Mouse (Mus musculus): ENCODE results near the gene Zfp36.

The Zfp36 gene

DNA sequence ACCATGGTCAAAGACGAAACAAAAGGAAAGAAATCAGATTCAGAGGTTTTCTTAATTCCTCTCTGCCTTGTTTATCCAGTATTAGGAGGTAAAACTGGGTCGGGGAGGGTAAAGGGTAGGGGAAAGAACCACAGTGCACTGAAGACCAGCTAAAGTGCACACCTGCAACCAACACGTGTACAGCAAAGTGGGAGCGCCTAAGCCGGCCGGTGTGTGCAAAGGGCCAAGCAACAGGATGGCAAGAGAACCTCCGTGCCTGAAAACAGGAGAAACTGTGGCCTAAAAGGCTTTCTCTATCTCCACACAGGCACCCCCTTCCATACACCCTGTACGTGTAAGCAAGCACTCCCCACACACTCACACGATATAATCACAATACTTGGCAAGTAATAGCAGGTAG is 5.1 kb upstream of the Zfp36 start:
- CTCF ChIA-PET = interaction anchor here (1.0 to 2.2 kb wide), 2 partner anchors 11 to 53 kb away, joined by 4 to 14 read pairs; no protein-coding TSS in a partner anchor

DNA sequence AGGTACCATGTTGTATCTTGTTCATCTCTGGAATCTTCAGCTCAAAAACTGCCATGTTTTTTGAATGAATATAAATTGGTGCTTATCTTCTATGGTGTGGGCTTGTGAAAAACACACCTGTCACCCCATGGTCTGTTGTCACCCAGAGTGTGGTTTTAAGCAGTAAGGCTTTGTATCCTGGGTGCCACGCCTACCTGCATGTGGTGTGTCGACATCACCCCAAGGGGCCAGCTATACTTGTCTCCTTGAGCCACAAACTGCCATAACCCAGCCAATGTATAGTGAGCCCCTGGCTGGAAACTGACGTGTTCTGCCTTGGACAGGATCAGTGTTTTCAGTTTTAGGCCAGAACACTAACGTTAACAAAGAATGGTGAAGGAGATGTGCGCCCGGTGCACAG is 4.1 kb upstream of the Zfp36 start:
- CTCF ChIA-PET = interaction anchor here (0.6 to 2.2 kb wide), 2 partner anchors 10 to 324 kb away, joined by 3 to 14 read pairs; no protein-coding TSS in a partner anchor

DNA sequence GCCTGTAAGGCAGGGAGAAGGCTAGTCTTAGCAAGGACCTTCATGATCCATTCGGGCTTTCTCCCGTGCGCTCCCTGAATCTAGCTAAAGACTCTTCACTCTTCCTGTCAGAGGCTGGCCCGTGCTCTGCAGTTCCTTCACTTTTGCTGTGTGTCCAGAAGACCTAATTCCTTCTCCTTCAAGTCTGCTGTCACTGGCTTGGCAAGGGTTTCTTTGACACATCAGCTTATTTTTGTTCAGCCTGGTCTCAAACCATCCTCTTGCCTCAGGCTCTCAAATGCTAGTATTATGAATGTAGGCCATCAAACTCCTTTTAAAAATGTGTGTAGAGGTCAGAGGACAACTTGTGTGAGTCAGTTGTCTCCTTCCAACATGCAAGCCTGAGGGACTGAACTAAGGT is 3.6 kb upstream of the Zfp36 start:
- CTCF ChIA-PET = interaction anchor here (2.2 kb wide), 1 partner anchor 9 kb away, joined by 14 read pairs; no protein-coding TSS in a partner anchor

DNA sequence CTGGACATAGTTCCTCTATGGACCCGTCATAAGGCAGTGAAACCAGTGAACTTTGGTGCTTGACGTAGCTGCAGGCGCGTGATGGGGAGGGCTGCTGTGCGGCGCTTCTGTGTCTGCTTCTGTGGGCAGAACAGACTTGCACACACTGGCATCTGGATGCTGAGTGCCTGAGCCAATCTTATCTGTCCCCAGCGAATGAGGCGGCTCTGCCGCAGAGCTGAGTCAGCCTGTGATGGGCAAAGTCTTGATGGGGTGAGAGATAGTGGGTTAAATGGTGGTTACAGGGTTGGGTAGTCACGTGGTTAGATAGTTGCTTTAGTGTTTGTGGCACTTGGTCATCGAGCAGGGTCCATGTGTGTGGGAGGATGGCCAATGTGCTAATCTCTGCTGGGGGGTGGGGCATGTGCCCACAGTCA is 2.9 kb upstream of the Zfp36 start:
- CTCF ChIA-PET = interaction anchor here (0.6 to 2.2 kb wide), 3 partner anchors 9 to 58 kb away, joined by 3 to 14 read pairs (median 4); no protein-coding TSS in a partner anchor

DNA sequence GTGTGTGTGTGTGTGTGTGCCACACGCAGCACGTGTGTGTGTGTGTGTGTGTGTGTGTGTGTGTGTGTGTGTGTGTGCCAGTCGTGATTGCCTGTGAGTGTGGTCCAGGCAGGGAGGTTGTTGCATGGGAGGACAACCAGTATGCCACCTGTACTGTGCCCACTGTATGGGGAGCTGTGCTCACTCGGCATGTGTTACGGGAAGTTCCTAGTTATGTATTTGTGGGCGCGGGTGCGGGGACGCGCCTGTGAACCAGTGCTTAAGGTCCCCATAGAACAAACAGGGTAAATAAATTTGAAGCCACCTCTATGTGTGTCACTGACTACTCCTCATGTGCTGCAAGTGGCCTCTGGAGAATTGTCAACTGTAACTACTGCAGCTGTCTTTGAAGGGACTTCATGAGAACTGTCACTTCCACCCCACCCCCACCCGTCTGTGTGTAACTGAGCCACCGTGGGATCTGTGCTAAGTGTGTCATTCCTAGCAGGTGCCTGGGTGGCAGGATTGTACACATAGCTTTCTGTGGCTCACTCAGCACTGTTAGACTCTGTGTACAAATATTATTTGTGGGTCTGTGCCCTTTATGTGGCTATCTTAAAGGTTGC is 2.4 kb upstream of the Zfp36 start:
- CTCF ChIA-PET = interaction anchor here (0.6 to 0.9 kb wide), 3 partner anchors 11 to 59 kb away, joined by 3 to 4 read pairs (median 4); no protein-coding TSS in a partner anchor

DNA sequence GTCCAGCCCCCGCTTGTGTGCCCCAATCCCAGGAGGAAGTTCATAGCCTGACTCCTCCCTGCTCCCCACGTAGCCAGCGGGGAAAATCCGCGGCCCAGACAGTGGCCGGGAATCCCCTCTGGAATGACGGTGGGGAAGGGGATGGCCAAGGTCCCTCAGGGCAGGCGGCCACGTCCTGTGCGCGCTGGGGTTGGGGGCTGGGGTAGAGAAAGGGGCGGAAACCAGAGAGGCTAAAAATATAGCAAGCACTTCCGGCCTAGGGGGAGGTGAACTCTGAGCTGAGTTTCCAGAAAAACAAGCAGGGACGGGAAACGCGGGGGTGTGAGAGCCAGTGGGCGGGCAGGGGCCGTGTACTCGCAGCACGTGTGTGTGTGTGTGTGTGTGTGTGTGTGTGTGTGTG is 1.9 kb upstream of the Zfp36 start:
- CTCF ChIA-PET = interaction anchor here (0.9 kb wide), 1 partner anchor 12 kb away, joined by 4 read pairs; no protein-coding TSS in a partner anchor

DNA sequence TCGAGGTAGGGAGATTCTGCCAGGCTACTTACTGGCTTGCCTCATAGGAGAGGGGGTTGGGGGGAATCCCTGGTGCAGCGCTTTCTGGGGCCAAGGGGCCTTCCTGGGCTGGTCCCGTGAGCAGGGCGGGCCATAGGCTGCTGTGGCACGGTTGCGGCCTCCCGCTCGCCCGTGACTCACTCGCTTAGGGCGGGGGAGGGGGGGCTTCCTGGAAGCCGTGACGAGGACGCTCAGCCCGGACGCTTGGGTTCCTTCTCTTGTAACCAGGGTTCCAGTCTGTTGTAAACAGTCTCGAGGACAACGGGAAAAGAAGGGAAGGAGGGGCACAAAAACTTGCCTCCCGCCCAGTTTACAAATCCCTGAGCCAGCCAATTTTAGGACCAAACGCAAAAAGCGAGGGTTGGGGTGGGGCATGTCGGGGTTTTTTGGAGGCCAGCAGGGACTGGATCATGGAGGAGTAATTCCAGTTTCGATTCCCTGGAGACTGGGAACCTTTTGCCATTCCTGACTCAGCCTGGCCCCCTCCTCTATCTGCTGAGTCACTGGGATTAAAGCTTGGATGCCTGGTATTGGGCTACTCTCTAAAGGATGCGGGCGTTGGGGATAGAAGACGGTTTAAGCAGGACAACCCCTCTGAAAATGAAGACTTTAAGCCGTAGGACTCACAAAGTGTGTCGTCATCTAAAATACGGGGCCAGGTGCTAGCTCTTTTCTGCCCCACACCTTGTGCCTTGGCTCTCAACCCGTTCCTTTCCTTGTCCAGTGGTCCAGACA is 1.2 kb upstream of the Zfp36 start:
- CTCF ChIA-PET = no interaction called here

DNA sequence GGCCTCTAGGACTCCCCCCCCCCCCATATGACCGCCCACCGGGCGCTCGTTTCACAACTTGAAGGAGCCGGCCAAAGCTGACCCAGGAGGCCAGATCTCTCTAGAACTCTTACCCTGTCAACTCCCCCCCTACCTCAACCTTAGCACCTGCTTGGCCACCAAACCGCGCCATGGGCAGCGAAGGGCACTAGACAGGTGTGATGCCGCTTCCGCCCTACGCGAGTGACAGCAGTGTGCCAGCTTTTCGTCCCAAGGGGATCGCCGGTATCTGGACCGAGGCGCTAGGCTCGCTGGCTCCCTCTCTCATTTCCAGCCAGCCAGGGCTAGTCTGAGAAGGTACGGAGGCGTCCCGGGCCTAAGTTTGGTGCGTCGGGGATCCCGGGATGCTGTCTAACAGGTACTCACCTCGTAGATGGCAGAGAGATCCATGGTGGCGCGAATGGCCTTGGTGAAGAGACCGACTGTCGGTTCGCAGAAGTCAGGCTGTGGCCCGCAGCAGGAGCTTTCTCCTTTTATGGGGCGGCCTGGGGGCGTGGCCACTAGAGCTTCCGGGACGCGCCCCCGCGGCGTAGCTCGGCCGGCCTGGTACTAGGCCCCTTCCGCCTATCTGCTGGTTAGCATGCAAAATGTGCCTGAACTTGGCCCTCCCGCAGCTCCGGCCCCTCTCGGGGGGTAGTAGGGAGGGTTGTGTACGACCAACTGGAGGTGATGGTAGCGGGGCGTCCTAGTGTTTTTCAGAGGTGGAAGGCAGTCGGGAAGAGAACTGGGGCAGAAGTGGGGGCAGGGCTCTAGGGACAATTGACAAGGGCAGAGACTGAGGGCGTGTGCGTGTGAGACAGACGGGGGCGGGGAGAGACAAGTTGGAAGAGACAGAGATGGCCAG is 1.0 kb downstream of the Zfp36 start:
- CTCF ChIA-PET = interaction anchor here (1.1 kb wide), 1 partner anchor 13 kb away, joined by 10 read pairs; no protein-coding TSS in a partner anchor

DNA sequence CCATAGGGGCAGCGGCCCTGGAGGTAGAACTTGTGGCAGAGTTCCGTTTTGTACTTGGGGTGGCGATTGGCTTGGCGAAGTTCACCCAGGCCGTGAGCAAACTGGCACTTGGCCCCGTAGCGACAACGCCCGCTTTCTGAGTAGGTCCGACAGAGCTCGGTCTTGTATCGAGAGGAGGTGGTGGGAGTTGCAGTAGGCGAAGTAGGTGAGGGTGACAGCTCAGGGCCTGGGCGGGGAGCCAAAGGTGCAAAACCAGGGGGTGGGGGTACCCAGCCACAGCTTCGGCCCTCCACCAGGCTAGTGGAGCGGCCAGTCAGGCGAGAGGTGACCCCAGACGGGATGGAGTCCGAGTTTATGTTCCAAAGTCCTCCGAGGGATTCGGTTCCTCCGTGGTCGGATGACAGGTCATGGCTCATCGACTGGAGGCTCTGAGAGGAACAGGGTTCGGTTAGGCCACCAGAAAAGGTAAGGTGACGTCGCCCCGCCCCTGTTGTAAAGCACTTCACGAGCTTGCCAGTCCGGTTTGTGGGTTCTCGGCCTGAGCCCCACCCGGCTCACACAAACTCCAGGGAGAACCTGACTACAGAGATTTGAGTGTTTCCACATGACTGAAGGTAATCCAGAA is 1.9 kb downstream of the Zfp36 start:
- CTCF ChIA-PET = interaction anchor here (1.1 kb wide), 1 partner anchor 13 kb away, joined by 10 read pairs; no protein-coding TSS in a partner anchor

DNA sequence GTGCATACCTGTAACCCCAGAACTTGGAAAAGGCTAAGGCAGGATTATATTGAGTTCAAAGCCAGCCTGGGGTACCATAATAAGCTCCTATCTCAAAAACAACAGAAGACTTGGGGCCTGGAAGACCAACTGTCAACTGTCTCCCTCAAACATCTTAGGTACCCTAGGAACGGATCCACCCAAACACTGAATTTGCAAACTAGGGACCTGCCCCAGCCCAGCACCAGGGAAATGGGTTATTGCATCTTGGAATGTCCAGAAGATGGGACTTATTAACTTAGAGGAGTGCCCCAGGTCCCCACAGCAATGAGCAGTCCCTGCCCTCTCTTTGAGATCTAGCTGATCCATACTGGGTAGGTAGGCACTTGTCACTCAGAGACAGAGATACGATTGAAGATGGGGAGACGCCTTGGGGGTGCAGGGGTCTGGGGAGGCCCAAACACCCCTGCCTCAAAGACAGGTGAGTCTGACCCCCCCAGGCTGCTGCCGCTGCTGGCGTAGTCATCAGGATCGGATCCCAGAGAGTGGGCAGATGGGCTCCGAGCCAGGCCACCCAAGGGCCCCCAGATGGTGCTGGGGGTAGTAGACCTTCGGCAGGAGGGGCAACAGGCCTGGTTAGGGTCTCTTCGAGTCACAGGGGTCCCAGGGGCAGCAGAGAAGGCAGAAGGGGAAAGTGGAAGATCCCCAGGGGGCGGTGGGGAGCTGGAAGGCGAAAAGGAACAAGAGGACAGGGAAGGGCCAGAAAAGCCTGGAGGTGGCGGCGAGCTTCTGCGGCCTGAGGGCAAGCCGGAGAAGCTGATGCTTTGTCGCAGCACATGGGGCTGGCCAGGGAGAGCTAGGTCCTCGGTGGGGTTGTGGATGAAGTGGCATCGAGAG is 2.6 kb downstream of the Zfp36 start:
- CTCF ChIA-PET = no interaction called here

DNA sequence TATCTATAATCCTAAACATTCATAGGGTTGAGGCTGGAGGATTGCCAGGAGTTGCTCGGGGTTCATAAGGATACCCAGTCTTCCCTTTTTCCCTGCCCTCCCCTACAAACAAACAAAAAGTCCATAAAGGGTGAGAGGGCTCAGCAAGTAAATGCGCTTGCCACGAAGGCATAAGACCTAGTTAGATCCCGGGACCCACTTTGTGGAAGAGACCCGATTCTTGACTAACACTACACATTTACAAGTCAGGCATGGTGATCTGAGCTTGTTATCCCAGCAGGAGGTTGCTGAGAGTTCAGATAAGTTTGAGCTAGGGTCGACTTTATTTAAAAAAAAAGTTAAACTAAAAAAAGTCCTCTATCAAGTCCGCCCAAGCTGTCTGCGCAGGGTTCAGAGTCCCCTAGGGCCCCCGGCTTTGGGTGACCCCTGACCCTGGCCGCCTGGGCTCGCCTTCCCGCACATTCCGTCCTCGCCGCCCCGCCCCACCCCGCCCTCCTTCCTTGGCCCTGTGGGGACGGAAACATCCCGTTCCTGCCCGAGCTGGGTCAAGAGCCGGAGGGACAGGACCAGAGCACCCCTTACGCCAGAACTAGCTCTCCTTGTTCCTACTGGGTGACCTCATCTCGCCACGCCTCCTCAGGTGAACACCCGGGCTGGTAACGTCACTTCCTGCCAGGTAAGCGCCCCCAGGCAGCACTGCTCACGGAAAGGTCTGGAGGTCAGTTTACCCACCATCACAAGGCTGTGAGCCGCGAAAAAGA is 3.9 kb downstream of the Zfp36 start:
- CTCF ChIA-PET = interaction anchor here (0.6 to 1.0 kb wide), 3 partner anchors 10 to 35 kb away, joined by 3 to 8 read pairs (median 4); no protein-coding TSS in a partner anchor

DNA sequence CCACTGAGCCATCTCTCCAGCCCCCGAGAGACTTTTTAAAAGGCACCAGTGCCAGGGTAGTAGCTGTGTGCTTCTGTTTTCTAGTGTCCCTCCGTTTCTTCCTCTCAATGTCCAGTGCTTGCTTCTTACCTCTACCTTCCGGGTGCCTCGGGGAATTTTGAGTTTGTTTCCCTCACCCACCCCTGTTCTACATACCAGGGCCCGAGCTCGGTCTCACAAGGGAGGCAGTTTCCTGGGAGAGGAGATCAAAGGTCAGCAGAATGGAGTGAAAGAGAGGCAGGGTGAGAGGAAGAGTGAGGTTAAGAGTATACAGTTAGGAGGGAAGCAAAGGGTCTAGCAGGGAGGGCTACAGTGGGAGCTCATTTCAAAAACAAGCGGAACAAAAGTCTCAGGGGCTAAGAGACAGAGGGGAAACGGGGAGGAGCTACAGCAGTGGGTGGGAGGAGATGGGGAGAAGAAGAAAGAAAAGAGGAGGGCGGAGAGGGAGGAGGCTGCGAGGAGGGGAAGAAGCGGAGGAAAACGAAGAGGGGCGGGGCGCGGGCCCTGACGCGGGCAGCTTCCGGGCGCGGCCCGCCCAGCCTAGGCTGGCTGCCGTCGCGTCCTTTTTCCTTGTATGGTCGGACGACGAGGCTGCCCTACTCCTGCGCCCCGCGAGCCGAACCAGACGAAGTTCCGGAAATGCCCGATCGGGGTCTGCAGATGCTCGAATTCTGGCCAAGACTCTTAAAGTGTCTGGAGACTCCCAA is 4.7 kb downstream of the Zfp36 start:
- CTCF ChIA-PET = interaction anchor here (0.9 to 2.5 kb wide), 3 partner anchors 9 to 35 kb away, joined by 3 to 14 read pairs (median 4); no protein-coding TSS in a partner anchor

DNA sequence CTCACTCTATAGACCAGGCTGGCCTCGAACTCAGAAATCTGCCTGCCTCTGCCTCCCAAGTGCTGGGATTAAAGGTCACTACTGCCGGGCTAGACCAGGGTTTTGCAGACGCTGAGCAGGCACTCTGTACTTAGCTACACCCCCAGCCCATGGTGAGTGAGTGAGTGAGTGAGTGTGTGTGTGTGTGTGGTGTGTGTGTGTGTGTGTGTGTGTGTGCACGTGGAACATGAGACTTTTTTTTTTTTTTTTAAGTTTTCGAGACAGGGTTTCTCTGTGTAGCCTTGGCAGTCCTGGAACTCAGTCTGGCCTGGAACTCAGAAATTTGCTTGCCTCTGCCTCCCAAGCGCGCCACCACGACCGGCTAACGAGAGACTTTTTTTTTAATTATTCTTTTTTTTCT is 5.4 kb downstream of the Zfp36 start:
- CTCF ChIA-PET = interaction anchor here (1.5 to 2.5 kb wide), 2 partner anchors 9 to 11 kb away, joined by 6 to 14 read pairs; no protein-coding TSS in a partner anchor

DNA sequence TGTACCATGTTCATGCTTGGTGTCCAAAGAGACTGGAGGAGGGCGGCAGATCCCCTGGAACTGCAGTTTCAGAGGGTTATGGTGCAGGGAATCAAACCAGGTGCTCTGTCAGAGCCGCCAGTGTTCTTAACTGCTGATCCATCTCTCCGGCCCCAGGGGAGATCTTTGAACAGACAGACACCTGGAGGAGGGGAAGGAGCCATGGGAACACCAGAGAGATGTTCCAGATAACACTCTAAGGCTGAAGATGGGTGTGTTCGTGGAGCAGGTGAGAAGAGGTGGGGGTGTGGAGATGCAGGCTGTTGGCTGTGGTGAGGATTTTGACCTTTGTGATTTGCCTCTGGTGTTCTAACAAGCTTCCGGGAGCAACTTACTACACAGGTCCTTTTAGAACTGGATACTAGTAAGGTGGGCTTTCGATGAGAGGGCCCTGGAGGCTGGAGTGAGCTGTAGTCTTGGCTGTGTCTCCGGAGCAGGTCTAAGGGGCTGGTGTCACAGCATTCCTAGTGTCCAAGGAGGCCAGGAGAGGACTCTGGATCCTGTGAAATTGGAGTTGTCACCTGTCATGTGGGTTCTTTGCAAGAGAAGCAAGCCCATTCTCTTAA is 6.1 kb downstream of the Zfp36 start:
- CTCF ChIA-PET = interaction anchor here (0.6 to 2.5 kb wide), 3 partner anchors 10 to 14 kb away, joined by 4 to 14 read pairs (median 6); no protein-coding TSS in a partner anchor

DNA sequence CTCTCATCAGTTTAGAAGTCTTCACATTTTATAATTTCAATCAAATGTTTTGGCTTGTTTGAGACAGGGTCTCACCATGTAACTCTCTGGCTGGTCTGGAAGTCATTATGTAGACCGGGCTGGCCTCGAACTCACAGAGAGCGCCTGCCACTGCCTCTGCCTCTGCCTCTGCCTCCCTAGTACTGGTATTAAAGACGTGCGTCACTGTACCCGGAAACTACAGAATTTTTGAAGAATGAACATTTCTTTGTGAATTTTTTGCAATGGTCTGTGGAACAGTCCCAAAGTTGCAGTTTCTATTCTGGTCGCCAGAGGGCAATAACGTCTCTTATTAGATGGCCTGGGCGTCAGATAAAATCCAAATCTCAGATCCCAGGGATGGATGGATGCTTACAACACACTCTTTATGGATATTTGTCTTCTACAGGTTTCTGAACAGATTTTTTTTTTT is 6.9 kb downstream of the Zfp36 start:
- CTCF ChIA-PET = interaction anchor here (0.6 to 2.5 kb wide), 3 partner anchors 11 to 422 kb away, joined by 4 to 14 read pairs (median 6); no protein-coding TSS in a partner anchor

DNA sequence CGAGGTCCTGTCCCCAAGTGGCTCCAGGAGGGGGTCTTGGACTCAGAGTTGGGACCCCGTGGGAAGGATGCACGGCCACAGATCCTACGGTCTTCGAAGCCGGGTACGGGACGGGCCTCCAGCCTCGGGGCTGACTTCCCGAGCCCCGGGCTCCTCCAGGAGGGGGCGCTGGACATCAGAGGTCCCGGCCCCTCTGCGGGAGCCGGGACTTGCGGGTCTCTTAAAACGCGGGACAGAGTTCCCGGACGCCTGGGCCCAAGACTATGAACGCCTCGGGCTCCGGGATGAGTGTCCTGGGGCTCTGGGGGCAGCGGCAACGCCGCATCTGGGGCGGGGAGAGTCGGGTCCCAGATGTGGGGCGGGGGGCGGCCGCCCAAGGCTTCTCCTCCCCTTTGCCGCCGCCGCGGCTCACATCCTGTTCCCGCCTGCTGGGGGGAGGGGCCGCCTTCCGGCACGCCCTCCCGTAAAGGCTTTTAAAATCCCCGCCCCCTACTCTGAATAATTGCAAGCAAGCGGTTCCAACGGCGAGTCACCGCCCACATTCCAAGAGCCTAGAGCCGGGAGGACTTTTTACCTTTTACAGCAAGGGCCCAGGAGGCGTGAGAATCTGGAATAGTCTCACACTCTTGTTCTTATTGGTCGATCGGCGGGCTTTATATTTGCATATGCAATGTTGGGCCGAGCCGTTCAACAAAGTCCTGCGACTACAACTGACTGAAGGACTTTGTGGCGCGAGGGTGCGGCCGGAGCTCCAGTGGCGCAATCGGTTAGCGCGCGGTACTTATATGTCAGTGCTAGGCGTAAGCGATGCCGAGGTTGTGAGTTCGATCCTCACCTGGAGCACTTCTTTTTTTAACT is 7.6 kb downstream of the Zfp36 start, which contains the start of gene Plekhg2:
TSS of gene Plekhg2 (minus strand) at position 349 of the 858 bp plus-strand sequence.
- CTCF ChIA-PET = interaction anchor here (0.6 kb wide), 2 partner anchors 192 to 423 kb away, joined by 4 read pairs; no protein-coding TSS in a partner anchor
